Mouse (Mus musculus): ENCODE measurements at regions not wholly inside any gene's neighbourhood (a gene's known extent, or its start where the extent isn't known, plus 50 kb on each side); places are given as distances from the start of the nearest gene placed in this dataset.

DNA sequence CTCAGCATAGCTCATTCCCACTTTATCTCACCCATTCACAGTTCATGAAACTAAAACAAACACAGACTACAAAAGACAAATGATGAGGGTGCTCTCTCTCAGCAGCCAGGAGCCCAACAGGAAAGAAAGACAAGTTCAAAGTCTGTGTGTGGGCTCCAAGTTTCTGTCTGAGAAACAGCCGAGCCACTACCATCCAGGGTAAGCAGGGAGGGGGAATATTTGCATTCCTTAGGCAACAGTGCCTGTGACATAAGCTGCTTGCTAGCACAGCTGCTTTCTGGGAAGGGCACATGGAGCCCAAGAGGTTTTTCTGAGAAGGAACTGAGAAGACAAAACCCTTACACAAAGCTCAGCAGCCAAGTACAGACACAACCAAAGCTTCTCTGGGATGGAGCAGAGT lies 78.5 kb downstream of the Cmpk2 start:
- no peak for TF ChIP-seq CTCF (IDR thresholded peaks at IDR 0.05; ENCODE audit: low read depth)
- no peak for TF ChIP-seq EP300 (optimal IDR thresholded peaks at IDR 0.05)
